Comparison of ENCODE assay signal across 8 mouse cellular contexts in the genomic region with DNA sequence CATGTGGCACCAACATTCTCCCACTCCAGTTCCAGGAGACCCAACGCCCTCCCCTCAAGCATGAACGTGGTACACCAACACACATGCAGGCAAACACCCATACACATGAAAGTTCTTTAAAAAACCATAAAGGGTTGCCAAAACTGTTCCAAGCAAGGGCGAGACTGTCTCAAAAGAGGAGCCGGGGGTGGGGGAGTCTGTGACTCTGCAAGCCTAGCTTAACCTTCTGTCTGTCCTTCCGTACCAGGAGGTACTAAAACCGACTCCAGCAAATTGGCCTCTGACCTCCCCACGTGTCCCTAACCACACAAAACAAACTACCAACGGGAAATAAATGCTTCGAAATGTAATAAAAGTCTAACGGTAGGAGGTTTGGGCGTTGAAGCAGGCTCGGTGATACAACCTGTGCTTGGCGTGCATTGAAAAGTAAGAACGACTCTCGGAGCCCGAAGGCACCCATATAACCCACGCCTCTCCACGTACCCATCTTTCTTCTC. TPM values are rescaled to one million over a fixed set of nuclear protein-coding genes. Genes with fewer than 3 reads are reported as not detected.
A peak's percentile ranks its signal among the peaks of the same experiment; 100 is the strongest.
DNase-seq lines count a peak whose midpoint lies in the region; ATAC-seq and TF ChIP-seq lines count a peak whose summit lies in the region.

No protein-coding gene starts in this region.

- no peaks in the 10 kb centered on the region for H3K27me3 ChIP-seq in spleen, adult 2 months (ENCODE audit: control insufficient read depth, insufficient read depth, low read length)
- H3K27me3 ChIP-seq in hindbrain, embryonic 12.5 days: no peaks in the 10 kb centered on the region
- H3K27me3 ChIP-seq in midbrain, embryonic 15.5 days (replicated peaks): no peaks in the 10 kb centered on the region

- no peak for TF ChIP-seq POLR2A in spleen, adult 2 months (IDR thresholded peaks at IDR 0.05; ENCODE audit: low read depth, low read length)

- under 1% methylated on average over 18 of the region's 18 CpGs for WGBS in spleen, adult 2 months
- WGBS in hindbrain, embryonic 12.5 days: under 1% methylated on average over 18 of the region's 18 CpGs
- WGBS in midbrain, embryonic 15.5 days: under 1% methylated on average over 18 of the region's 18 CpGs

- no peaks in the 10 kb centered on the region for H3K9me3 ChIP-seq in hindbrain, embryonic 12.5 days (replicated peaks)
- no peaks in the 10 kb centered on the region for H3K9me3 ChIP-seq in midbrain, embryonic 15.5 days

- peak; percentile 28 for DNase-seq in adrenal gland, postnatal 10 days
- DNase-seq in adrenal gland, adult 18-20 months (ENCODE audit: low spot score in 2 of 2): no peak
- no peak for DNase-seq in spleen, adult 2 months (ENCODE audit: low read depth in 1 of 2, low spot score in 2 of 2)
- no peak for DNase-seq in spleen, postnatal 10 days (ENCODE audit: low spot score in 2 of 2)
- DNase-seq in spleen, postnatal 14 days (ENCODE audit: low spot score in 2 of 2): no peak
- DNase-seq in urinary bladder, adult 18-20 months (ENCODE audit: low spot score in 2 of 2): no peak

- peak overlapping the region; percentile 97 for H3K4me2 ChIP-seq in hindbrain, embryonic 12.5 days (replicated peaks)
- peak overlapping the region; percentile 69 for H3K4me2 ChIP-seq in midbrain, embryonic 15.5 days

- H3K9ac ChIP-seq in hindbrain, embryonic 12.5 days: peak overlapping the region; percentile 91
- peak overlapping the region; percentile 74 for H3K9ac ChIP-seq in midbrain, embryonic 15.5 days

- no peak overlapping the region for H3K27ac ChIP-seq in spleen, adult 2 months (ENCODE audit: insufficient read depth, low read length)
- H3K27ac ChIP-seq in hindbrain, embryonic 12.5 days: 0 out of 2 replicates have a peak overlapping the region, but pooled peaks have one; percentile 5
- H3K27ac ChIP-seq in midbrain, embryonic 15.5 days: peak overlapping the region; percentile 97; the same call in 1 of the 2 replicates

- no peak for TF ChIP-seq CTCF in spleen, adult 2 months (IDR thresholded peaks at IDR 0.05; ENCODE audit: extremely low read depth, insufficient read depth, insufficient read length, insufficient replicate concordance)

- peaks cover 20% of the 10 kb centered on the region for H3K36me3 ChIP-seq in spleen, adult 2 months (ENCODE audit: control insufficient read depth, insufficient read depth, low read length)
- peaks cover 37% of the 10 kb centered on the region for H3K36me3 ChIP-seq in hindbrain, embryonic 12.5 days
- H3K36me3 ChIP-seq in midbrain, embryonic 15.5 days (replicated peaks): peaks cover 22% of the 10 kb centered on the region

- peaks cover 5% of the 10 kb centered on the region; the same call in 1 of the 2 replicates for H3K4me1 ChIP-seq in spleen, adult 2 months (ENCODE audit: control insufficient read depth, insufficient read depth, insufficient read length)
- H3K4me1 ChIP-seq in hindbrain, embryonic 12.5 days: peaks cover 16% of the 10 kb centered on the region
- H3K4me1 ChIP-seq in midbrain, embryonic 15.5 days: peaks cover 22% of the 10 kb centered on the region

- ATAC-seq in hindbrain, embryonic 12.5 days (ENCODE audit: low FRiP score): no peak
- ATAC-seq in midbrain, embryonic 15.5 days (replicated peaks): no peak

- peak overlapping the region; percentile 54 for H3K4me3 ChIP-seq in spleen, adult 2 months (ENCODE audit: extremely low read depth, insufficient read depth, insufficient read length)
- H3K4me3 ChIP-seq in hindbrain, embryonic 12.5 days: peak overlapping the region; percentile 72
- peak overlapping the region; percentile 96 for H3K4me3 ChIP-seq in midbrain, embryonic 15.5 days

RNA-seq across cellular contexts. Expression of gene Kansl2, which starts 1.0 kb away (rescaled TPM):
- total RNA-seq in adrenal gland, postnatal 10 days (2021): 10 to 100 TPM; 64.8 to 77.9 TPM
- 10 to 100 TPM; 79.2 to 90.9 TPM for total RNA-seq in adrenal gland, adult 18-20 months (2021)
- 26.6 and 28.9 TPM in 2 replicates for polyA plus RNA-seq in spleen, adult 2 months (2012; rRNA removed)
- 166 and 167 TPM in 2 replicates for polyA plus RNA-seq in hindbrain, embryonic 12.5 days (2016; fragmentation: Nextera tagmentation; extraction: Ambion mirVana)
- polyA plus RNA-seq in midbrain, embryonic 15.5 days (2015; fragmentation: Nextera tagmentation; extraction: Ambion mirVana): 124 and 128 TPM in 2 replicates

RNA-seq across cellular contexts. Expression of gene Ccnt1, which starts 37.6 kb away (rescaled TPM):
- total RNA-seq in adrenal gland, postnatal 10 days (2021): 10 to 100 TPM; 41.5 to 50.0 TPM
- 10 to 100 TPM; 52.5 to 65.9 TPM for total RNA-seq in adrenal gland, adult 18-20 months (2021)
- polyA plus RNA-seq in spleen, adult 2 months (2012; rRNA removed): 9.4 and 9.5 TPM in 2 replicates
- polyA plus RNA-seq in hindbrain, embryonic 12.5 days (2016; fragmentation: Nextera tagmentation; extraction: Ambion mirVana): 63.2 and 65.5 TPM in 2 replicates
- 71.7 and 72.6 TPM in 2 replicates for polyA plus RNA-seq in midbrain, embryonic 15.5 days (2015; fragmentation: Nextera tagmentation; extraction: Ambion mirVana)

RNA-seq across cellular contexts. Expression of gene 4930415O20Rik, which starts 37.7 kb away (rescaled TPM):
- total RNA-seq in adrenal gland, postnatal 10 days (2021): 1 to 10 TPM in 1 of 2 experiments, under 1 TPM in 1; 0.58 to 1.2 TPM
- total RNA-seq in adrenal gland, adult 18-20 months (2021): 1 to 10 TPM in 1 of 2 experiments, not detected in 1; 1.2 TPM
- polyA plus RNA-seq in spleen, adult 2 months (2012; rRNA removed): 0.27 TPM in 1 of 2 replicates, not detected in the other
- 0.43 and 0.46 TPM in 2 replicates for polyA plus RNA-seq in hindbrain, embryonic 12.5 days (2016; fragmentation: Nextera tagmentation; extraction: Ambion mirVana)
- 0.44 and 0.46 TPM in 2 replicates for polyA plus RNA-seq in midbrain, embryonic 15.5 days (2015; fragmentation: Nextera tagmentation; extraction: Ambion mirVana)

RNA-seq across cellular contexts. Expression of gene Olfr279, which starts 40.9 kb away (rescaled TPM):
- not detected for total RNA-seq in adrenal gland, postnatal 10 days (2021)
- not detected for total RNA-seq in adrenal gland, adult 18-20 months (2021)
- polyA plus RNA-seq in spleen, adult 2 months (2012; rRNA removed): not detected in 2 replicates
- polyA plus RNA-seq in hindbrain, embryonic 12.5 days (2016; fragmentation: Nextera tagmentation; extraction: Ambion mirVana): not detected in 2 replicates
- polyA plus RNA-seq in midbrain, embryonic 15.5 days (2015; fragmentation: Nextera tagmentation; extraction: Ambion mirVana): not detected in 2 replicates

RNA-seq across cellular contexts. Expression of gene Lalba, which starts 50.6 kb away (rescaled TPM):
- under 1 TPM in 1 of 2 experiments, not detected in 1; 0.39 TPM for total RNA-seq in adrenal gland, postnatal 10 days (2021)
- not detected for total RNA-seq in adrenal gland, adult 18-20 months (2021)
- polyA plus RNA-seq in spleen, adult 2 months (2012; rRNA removed): not detected in 2 replicates
- polyA plus RNA-seq in hindbrain, embryonic 12.5 days (2016; fragmentation: Nextera tagmentation; extraction: Ambion mirVana): not detected in 2 replicates
- not detected in 2 replicates for polyA plus RNA-seq in midbrain, embryonic 15.5 days (2015; fragmentation: Nextera tagmentation; extraction: Ambion mirVana)
